Mouse (Mus musculus) intestine, postnatal 0 days (tissue): ENCODE measurements around the gene Wwox. TPM values are rescaled to one million over a fixed set of nuclear protein-coding genes. Genes with fewer than 3 reads are reported as not detected.
A peak's percentile ranks its signal among the peaks of the same experiment; 100 is the strongest.

Experiments used
- ATAC-seq: fragments of 200-750 bp; cut with Nextera tagmentation; 2 replicates; pipeline ENCODE4 v1.8.0; 2017; ENCODE audit warnings: mild to moderate bottlenecking, moderate TSS enrichment, moderate library complexity
- H3K27ac ChIP-seq: fragments of 300-500 bp; sonication (generic); 2 replicates; pipeline ENCODE4 v1.5.1; 2014; ENCODE audit warnings: mild to moderate bottlenecking, low read depth, low read length, moderate library complexity
- H3K27me3 ChIP-seq: fragments of 300-500 bp; sonication (generic); replicated peaks from 2 replicates; pipeline ENCODE4 v1.6.1; 2014; ENCODE audit warnings: low read length, mixed read lengths; ENCODE audit not compliant: control insufficient read depth, insufficient read depth
- H3K36me3 ChIP-seq: fragments of 300-500 bp; sonication (generic); 2 replicates; pipeline ENCODE4 v1.6.1; 2014; ENCODE audit warnings: mild to moderate bottlenecking, moderate library complexity; ENCODE audit not compliant: control insufficient read depth, insufficient read depth
- H3K4me1 ChIP-seq: fragments of 300-500 bp; sonication (generic); replicated peaks from 2 replicates; pipeline ENCODE4 v1.6.1; 2014; ENCODE audit warnings: antibody characterized with exemption, low read length, mixed read lengths; ENCODE audit not compliant: control insufficient read depth, insufficient read depth
- H3K4me2 ChIP-seq: fragments of 300-500 bp; sonication (generic); replicated peaks from 2 replicates; pipeline ENCODE4 v1.6.1; 2014; ENCODE audit warnings: low read depth, mild to moderate bottlenecking, moderate library complexity
- H3K4me3 ChIP-seq: fragments of 300-500 bp; sonication (generic); 2 replicates; pipeline ENCODE4 v1.5.1; 2014; ENCODE audit warnings: low read depth, low read length
- H3K9ac ChIP-seq: fragments of 300-500 bp; sonication (generic); 2 replicates; pipeline ENCODE4 v1.6.1; 2014; ENCODE audit warnings: mild to moderate bottlenecking, low read depth, low read length
- H3K9me3 ChIP-seq: fragments of 300-500 bp; sonication (generic); 2 replicates; pipeline ENCODE4 v1.6.1; 2016; ENCODE audit warnings: mixed run types; ENCODE audit not compliant: control insufficient read depth
- CTCF ChIP-seq: sonication (generic); IDR thresholded peaks from 2 replicates; pipeline ENCODE4 v1.5.1; 2016; ENCODE audit warnings: low read depth, mild to moderate bottlenecking, control low read depth, antibody characterized with exemption, moderate library complexity
- WGBS: fragments of 180-500 bp; shearing (Covaris S2); extraction: QIAGEN DNeasy Blood & Tissue Kit; methylation state at CpG from one replicate; pipeline ENCODE4 v1.1.7; 2014; 5-methylcytosine and 5-hydroxymethylcytosine counted together
- polyA plus RNA-seq: library from polyadenylated mRNA; unstranded; fragments of >200 nt; fragmentation: Nextera tagmentation; extraction: Ambion mirVana; gene quantifications from 2 replicates; pipeline ENCODE4 v1.2.1, GENCODE M21; 2015

Gene Wwox
- polyA plus RNA-seq, 1 experiment from 2014 or later, result 7.1 TPM

GRCm38 (mm10) chr8:114523061-114523460, 83.6 kb downstream of the Wwox start:
- TF ChIP-seq CTCF, result no peak
- Histone ChIP-seq H3K4me2 (no peak overlapping the region), H3K27me3 (no peaks in the 10 kb centered on the region), H3K27ac (no peak overlapping the region), H3K4me3 (no peak overlapping the region), H3K36me3 (no peaks in the 10 kb centered on the region), H3K4me1 (no peaks in the 10 kb centered on the region), H3K9ac (no peak overlapping the region), H3K9me3 (no peaks in the 10 kb centered on the region)
- WGBS, result 89% methylated on average over 2 of the region's 2 CpGs
- no peak for ATAC-seq

GRCm38 (mm10) chr8:114526626-114527267, 87.3 kb downstream of the Wwox start:
- Histone ChIP-seq H3K4me1 (no peaks in the 10 kb centered on the region), H3K9me3 (no peaks in the 10 kb centered on the region), H3K9ac (no peak overlapping the region), H3K27me3 (no peaks in the 10 kb centered on the region), H3K4me3 (no peak overlapping the region), H3K27ac (no peak overlapping the region), H3K4me2 (no peak overlapping the region), H3K36me3 (no peaks in the 10 kb centered on the region)
- no peak for TF ChIP-seq CTCF
- no peak for ATAC-seq
- WGBS, result 87% methylated on average over 15 of the region's 15 CpGs

GRCm38 (mm10) chr8:114527648-114528221, 88.3 kb downstream of the Wwox start:
- no peaks in the 10 kb centered on the region for H3K4me1 ChIP-seq
- H3K27ac ChIP-seq, result no peak overlapping the region
- no peaks in the 10 kb centered on the region for H3K9me3 ChIP-seq
- TF ChIP-seq CTCF, result no peak
- no peak for ATAC-seq
- H3K9ac ChIP-seq, result no peak overlapping the region
- H3K36me3 ChIP-seq, result no peaks in the 10 kb centered on the region
- 68% methylated on average over 12 of the region's 12 CpGs for WGBS
- no peaks in the 10 kb centered on the region for H3K27me3 ChIP-seq
- no peak overlapping the region for H3K4me3 ChIP-seq
- no peak overlapping the region for H3K4me2 ChIP-seq

- Histone ChIP-seq H3K4me2 (no peak overlapping the region), H3K27ac (no peak overlapping the region), H3K36me3 (no peaks in the 10 kb centered on the region), H3K4me3 (no peak overlapping the region), H3K27me3 (no peaks in the 10 kb centered on the region), H3K9me3 (no peaks in the 10 kb centered on the region), H3K9ac (no peak overlapping the region), H3K4me1 (no peaks in the 10 kb centered on the region)
- WGBS, result 80% methylated on average over 10 of the region's 10 CpGs
- no peak for ATAC-seq
- TF ChIP-seq CTCF, result no peak
These were observed 90.1 kb downstream of the Wwox start for GRCm38 (mm10) chr8:114529581-114529980.

- Histone ChIP-seq H3K4me1 (no peaks in the 10 kb centered on the region), H3K27me3 (no peaks in the 10 kb centered on the region), H3K36me3 (no peaks in the 10 kb centered on the region), H3K4me2 (no peak overlapping the region), H3K9me3 (no peaks in the 10 kb centered on the region), H3K27ac (no peak overlapping the region), H3K9ac (no peak overlapping the region), H3K4me3 (no peak overlapping the region)
- TF ChIP-seq CTCF, result no peak
- no peak for ATAC-seq
- WGBS, result 54% methylated on average over 6 of the region's 6 CpGs
These were observed 96.7 kb downstream of the Wwox start for GRCm38 (mm10) chr8:114536201-114536600.

- Histone ChIP-seq H3K9me3 (no peaks in the 10 kb centered on the region), H3K27me3 (no peaks in the 10 kb centered on the region), H3K4me3 (no peak overlapping the region), H3K36me3 (no peaks in the 10 kb centered on the region), H3K4me2 (no peak overlapping the region), H3K9ac (no peak overlapping the region), H3K4me1 (no peaks in the 10 kb centered on the region), H3K27ac (no peak overlapping the region)
- TF ChIP-seq CTCF, result peak; percentile 96
- WGBS, result 5% methylated on average over 3 of the region's 3 CpGs
- ATAC-seq, result no peak
These were observed 101.7 kb downstream of the Wwox start for GRCm38 (mm10) chr8:114541132-114541531.
